Mouse (Mus musculus): Measurements from ENCODE around the gene Olfr776.
"Not testable (repeated sequence)": the region's sequence is repeated elsewhere in the genome, so short reads cannot be mapped to it uniquely, and the experiment has no call there.

The Olfr776 gene

DNA sequence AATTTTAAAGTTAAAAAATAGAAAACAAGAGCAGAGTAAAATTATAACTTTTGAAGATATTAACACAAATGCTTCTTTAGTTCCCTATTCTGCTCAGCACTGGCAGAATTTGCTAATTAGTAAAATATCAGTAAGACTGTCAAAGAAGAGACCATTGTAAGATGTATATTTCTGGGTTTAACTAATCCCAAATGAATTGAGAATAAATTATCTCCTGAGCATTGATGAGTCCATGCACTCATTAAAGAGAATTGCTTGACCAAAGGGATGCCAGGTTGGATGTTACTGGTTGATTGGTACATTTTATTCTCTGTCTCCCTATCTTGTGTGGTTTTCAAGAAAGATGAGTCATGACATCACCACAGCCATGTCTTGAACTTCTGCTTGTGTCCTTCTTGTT, at the start of gene Olfr776:
Gene Olfr776, plus strand, starts transcription at position 301 of the 400 bp plus-strand sequence.
- no peak for DNase-seq (ENCODE audit: low read depth, low spot score)

DNA sequence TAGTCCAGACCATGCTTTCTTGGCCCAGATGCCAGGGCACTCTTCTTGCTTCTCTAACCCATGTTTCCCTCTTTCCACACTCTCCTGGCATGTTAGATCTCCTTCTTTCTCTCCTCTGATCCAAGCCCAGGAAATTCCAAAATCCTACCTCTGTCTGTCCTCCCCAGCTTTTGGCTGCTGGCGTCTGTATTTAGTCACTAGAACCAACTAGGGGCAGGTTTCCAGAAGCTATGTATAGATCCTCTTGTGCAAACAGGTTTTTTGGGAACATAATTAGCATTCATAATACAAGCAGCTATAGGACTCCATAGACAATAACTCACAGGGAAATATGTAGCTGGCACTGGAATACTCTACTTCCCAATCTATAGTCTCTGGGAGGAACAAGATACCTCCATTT, 28.2 kb upstream of the Olfr776 start:
- DNase-seq (ENCODE audit: low read depth, low spot score): no peak

DNA sequence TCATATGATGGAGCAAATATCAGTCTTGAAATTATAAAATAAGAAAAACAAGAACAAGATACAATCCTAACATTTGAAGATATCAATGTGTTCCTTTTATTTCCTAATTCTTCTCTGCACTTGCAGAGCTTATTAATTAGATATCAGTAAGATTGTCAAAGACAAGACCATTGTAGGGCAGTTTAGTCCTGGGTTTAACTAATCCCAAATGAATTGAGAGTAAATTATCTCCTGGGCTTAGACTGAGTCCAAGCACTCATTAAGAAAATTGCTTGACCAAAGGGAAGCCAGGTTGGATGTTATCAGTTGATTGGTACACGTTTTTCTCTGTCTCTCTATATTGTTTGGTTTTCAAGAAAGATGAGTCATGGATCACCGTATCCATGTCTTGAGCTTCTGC, 23.0 kb upstream of the Olfr776 start, which contains the start of gene Olfr774:
Gene Olfr774, plus strand, starts transcription at position 301 of the 400 bp plus-strand sequence.
- no peak for DNase-seq (ENCODE audit: low read depth, low spot score)

DNA sequence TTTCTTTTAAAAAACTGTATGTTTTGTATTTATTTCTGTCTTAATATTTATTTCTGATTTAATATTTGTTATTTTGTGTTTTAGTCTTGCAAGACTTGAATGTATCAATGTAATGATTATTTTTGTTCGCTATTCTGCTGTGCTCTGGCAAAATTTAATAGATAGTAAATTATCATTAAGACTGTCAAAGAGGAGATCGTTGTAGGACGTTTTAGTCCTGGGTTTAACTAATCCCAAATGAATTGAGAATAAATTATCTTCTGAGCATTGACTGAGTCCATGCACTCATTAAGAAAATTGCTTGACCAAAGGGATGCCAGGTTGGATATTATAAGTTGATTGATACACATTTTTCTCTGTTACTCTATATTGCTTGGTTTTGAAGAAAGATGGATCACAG, 10.8 kb upstream of the Olfr776 start, which contains the start of gene Olfr775:
Gene Olfr775, plus strand, starts transcription at position 301 of the 400 bp plus-strand sequence.
- DNase-seq (ENCODE audit: low read depth, low spot score): no peak

DNA sequence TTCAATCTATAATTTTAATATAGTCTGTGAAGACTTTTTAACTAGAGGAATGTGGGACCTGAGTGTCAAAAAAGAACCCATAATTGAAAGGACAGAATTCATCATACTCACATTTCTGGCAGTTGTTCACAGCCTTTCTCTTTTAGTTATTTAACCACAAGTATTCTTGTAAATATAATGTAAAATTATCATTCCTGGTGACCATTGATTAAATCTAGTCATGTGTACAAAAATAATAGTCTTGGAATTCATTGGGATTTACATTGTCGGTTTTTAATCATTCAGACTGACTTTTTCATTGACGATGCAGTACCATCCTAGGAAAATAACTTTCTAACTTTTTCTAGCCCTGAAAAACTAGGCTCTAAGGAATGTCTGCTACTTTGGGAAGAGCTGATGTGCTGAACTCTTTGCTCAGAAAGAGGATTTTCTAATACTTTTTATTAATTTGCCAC, 12.2 kb downstream of the Olfr776 start, which contains the start of gene Olfr777:
Gene Olfr777, minus strand, starts transcription at position 405 of the 455 bp plus-strand sequence.
- DNase-seq (ENCODE audit: low read depth, low spot score): no peak

DNA sequence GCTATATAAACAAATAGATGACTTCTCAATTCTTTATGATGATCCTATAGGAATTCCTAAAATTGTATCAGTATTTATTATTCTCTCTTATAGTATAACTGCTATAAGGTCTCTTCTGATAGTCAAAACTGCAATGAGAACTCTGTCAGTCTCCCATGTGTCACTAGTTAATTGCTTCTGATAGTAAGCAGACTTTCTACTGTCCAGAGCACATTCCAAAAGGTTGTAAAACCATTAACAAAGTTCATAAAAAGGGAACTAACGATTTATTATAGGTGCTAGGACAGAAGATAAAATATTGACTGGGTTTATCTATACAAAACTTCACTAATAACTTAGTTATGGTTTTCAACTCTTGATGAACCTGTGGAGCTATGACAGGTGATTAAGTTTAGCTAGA, 54.0 kb downstream of the Olfr776 start:
- not testable (repeated sequence) for DNase-seq (ENCODE audit: low read depth, low spot score)

DNA sequence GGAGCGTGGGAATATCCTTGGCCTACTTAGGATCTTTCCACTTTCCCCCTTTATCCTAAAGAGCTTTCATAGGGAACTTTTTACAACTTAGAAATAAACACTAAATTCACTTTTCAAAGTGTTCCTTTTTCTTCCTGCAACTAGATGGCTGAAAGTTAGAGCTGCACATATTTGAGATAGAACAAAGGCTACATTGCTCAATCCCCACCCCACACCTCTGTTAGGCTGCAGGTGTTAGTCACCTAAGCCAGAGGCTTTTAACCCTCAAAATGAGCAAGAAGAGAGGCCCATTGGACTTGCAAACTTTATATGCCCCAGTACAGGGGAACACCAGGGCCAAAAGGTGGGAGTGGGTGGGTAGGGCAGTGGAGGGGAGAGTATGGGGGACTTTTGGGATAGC, 54.6 kb downstream of the Olfr776 start:
- DNase-seq (ENCODE audit: low read depth, low spot score): not testable (repeated sequence)

All from brain, embryonic 18.5 days (tissue).